Mouse (Mus musculus): ENCODE measurements around the gene Ston1. TPM values are rescaled to one million over a fixed set of nuclear protein-coding genes. Genes with fewer than 3 reads are reported as not detected.
A peak's percentile ranks its signal among the peaks of the same experiment; 100 is the strongest.

The Ston1 gene
- polyA plus RNA-seq, 1 experiment from 2014 or later = 9.1 TPM

DNA sequence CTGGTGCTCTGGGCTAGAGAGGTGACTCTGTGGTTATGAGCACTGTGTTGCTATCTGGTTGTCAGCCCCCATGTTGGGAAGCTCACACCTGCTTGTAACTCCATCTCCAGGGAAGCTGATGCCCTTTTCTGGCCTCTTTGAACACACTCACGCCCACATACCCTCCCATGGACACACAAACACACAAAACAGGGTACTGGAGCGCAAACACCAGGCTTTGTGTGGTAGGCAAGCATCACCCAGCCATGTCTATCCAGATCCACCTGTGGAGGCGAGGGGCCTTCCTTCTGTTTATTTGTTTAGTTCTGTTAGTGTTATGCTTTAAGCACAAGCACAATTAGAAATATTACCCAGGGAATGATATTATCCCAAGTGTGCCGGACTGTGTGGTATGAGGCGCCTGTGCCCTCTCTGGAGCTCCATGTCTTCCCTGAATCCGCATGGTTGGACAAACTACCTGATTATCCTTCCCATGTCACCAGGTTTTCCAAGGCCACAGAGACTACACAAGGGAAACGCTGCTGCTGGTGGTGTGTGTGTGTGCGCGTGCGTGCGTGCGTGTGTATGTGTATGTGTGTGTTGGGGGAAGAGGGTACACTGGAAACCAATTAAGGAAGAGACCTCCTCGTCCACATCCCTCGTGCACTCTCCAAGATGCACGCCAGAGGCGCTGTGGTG, 801 bp upstream of the Ston1 start:
- no peak for DNase-seq (ENCODE audit: low spot score)
- no peak for ATAC-seq (ENCODE audit: low read depth)
- Histone ChIP-seq H3K9ac (ENCODE audit: low read depth, low read length) (peak overlapping the region; percentile 79), H3K27ac (replicated peaks; ENCODE audit: low read depth, low read length) (peak overlapping the region; percentile 92), H3K4me1 (ENCODE audit: control insufficient read depth, insufficient read depth, low read length) (peaks cover 12% of the 10 kb centered on the region; the same call in 1 of the 2 replicates), H3K27me3 (replicated peaks; ENCODE audit: control insufficient read depth, insufficient read depth, low read length) (no peaks in the 10 kb centered on the region), H3K36me3 (ENCODE audit: control insufficient read depth, insufficient read depth, low read length) (no peaks in the 10 kb centered on the region), H3K4me2 (ENCODE audit: low read depth, low read length) (peak overlapping the region; percentile 88), H3K4me3 (ENCODE audit: low read depth, low read length) (peak overlapping the region; percentile 67), H3K9me3 (ENCODE audit: control insufficient read depth, low read length) (no peaks in the 10 kb centered on the region)
- WGBS = 24% methylated on average over 16 of the region's 16 CpGs

DNA sequence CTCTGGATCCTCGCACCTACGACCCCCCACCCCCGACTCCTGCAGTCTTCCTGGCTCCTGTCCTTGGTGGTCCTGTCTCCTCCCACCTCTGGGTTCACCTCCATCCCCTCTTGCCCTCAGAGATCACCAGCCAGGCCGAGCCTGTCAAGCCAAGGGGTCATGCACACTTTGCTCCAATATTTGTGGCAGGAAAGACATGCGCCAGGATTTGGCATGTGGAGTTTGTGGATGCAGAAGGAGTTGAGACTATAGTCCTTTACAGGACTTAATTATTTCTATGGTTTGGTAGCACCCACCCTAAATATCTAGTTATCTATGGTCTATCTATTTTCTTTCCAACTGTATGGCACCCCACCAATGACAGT, 554 bp downstream of the Ston1 start:
- ATAC-seq (ENCODE audit: low read depth) = no peak
- Histone ChIP-seq H3K9ac (ENCODE audit: low read depth, low read length) (peak overlapping the region; percentile 79), H3K36me3 (ENCODE audit: control insufficient read depth, insufficient read depth, low read length) (no peaks in the 10 kb centered on the region), H3K4me2 (ENCODE audit: low read depth, low read length) (peak overlapping the region; percentile 88), H3K27me3 (replicated peaks; ENCODE audit: control insufficient read depth, insufficient read depth, low read length) (no peaks in the 10 kb centered on the region), H3K27ac (replicated peaks; ENCODE audit: low read depth, low read length) (peak overlapping the region; percentile 92), H3K4me1 (ENCODE audit: control insufficient read depth, insufficient read depth, low read length) (peaks cover 12% of the 10 kb centered on the region; the same call in 1 of the 2 replicates), H3K4me3 (ENCODE audit: low read depth, low read length) (peak overlapping the region; percentile 67), H3K9me3 (ENCODE audit: control insufficient read depth, low read length) (no peaks in the 10 kb centered on the region)
- 3% methylated on average over 5 of the region's 5 CpGs for WGBS
- no peak for DNase-seq (ENCODE audit: low spot score)

- DNase-seq (ENCODE audit: low spot score) = peak; percentile 83
- Histone ChIP-seq H3K9ac (ENCODE audit: low read depth, low read length) (peak overlapping the region; percentile 79), H3K27ac (replicated peaks; ENCODE audit: low read depth, low read length) (peak overlapping the region; percentile 92), H3K27me3 (replicated peaks; ENCODE audit: control insufficient read depth, insufficient read depth, low read length) (no peaks in the 10 kb centered on the region), H3K36me3 (ENCODE audit: control insufficient read depth, insufficient read depth, low read length) (no peaks in the 10 kb centered on the region), H3K4me3 (ENCODE audit: low read depth, low read length) (peak overlapping the region; percentile 67), H3K4me1 (ENCODE audit: control insufficient read depth, insufficient read depth, low read length) (peaks cover 12% of the 10 kb centered on the region; the same call in 1 of the 2 replicates), H3K9me3 (ENCODE audit: control insufficient read depth, low read length) (no peaks in the 10 kb centered on the region), H3K4me2 (ENCODE audit: low read depth, low read length) (peak overlapping the region; percentile 88)
- ATAC-seq (ENCODE audit: low read depth) = peak; percentile 16; the same call in 1 of the 2 replicates
- 16% methylated on average over 14 of the region's 14 CpGs for WGBS
Measured at GRCm38 (mm10) chr17:88598570-88599368, 1.3 kb downstream of the Ston1 start.

GRCm38 (mm10) chr17:88600492-88601026, 3.1 kb downstream of the Ston1 start:
- Histone ChIP-seq H3K9ac (ENCODE audit: low read depth, low read length) (no peak overlapping the region), H3K4me1 (ENCODE audit: control insufficient read depth, insufficient read depth, low read length) (peaks cover 12% of the 10 kb centered on the region; the same call in 1 of the 2 replicates), H3K27me3 (replicated peaks; ENCODE audit: control insufficient read depth, insufficient read depth, low read length) (no peaks in the 10 kb centered on the region), H3K9me3 (ENCODE audit: control insufficient read depth, low read length) (no peaks in the 10 kb centered on the region), H3K27ac (replicated peaks; ENCODE audit: low read depth, low read length) (no peak overlapping the region), H3K36me3 (ENCODE audit: control insufficient read depth, insufficient read depth, low read length) (no peaks in the 10 kb centered on the region), H3K4me2 (ENCODE audit: low read depth, low read length) (no peak overlapping the region), H3K4me3 (ENCODE audit: low read depth, low read length) (no peak overlapping the region)
- no peak for ATAC-seq (ENCODE audit: low read depth)
- 69% methylated on average over 8 of the region's 8 CpGs for WGBS
- DNase-seq (ENCODE audit: low spot score) = no peak

DNA sequence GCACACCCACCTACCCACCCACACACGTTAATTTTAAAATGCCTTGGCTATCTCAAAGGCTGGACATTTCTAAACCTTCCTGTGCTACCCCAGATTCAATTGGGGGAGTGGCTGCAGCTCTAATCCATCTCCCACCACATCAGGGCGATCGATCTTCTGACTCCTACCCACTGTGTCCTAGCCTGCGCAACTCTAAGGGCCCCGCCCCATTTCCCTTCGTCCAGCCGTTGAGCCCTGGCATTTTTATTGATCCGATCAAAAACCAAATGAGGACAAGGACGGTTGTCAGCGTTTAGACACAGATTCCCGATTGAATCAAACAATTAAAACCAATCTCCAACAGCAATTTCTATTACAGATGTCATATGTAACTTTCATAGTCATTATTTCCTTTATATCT, 6.5 kb downstream of the Ston1 start:
- Histone ChIP-seq H3K9ac (ENCODE audit: low read depth, low read length) (no peak overlapping the region), H3K4me1 (ENCODE audit: control insufficient read depth, insufficient read depth, low read length) (peaks cover 5% of the 10 kb centered on the region; the same call in 1 of the 2 replicates), H3K9me3 (ENCODE audit: control insufficient read depth, low read length) (no peaks in the 10 kb centered on the region), H3K36me3 (ENCODE audit: control insufficient read depth, insufficient read depth, low read length) (no peaks in the 10 kb centered on the region), H3K4me3 (ENCODE audit: low read depth, low read length) (no peak overlapping the region), H3K27me3 (replicated peaks; ENCODE audit: control insufficient read depth, insufficient read depth, low read length) (no peaks in the 10 kb centered on the region), H3K4me2 (ENCODE audit: low read depth, low read length) (no peak overlapping the region), H3K27ac (replicated peaks; ENCODE audit: low read depth, low read length) (no peak overlapping the region)
- ATAC-seq (ENCODE audit: low read depth) (no peak), DNase-seq (ENCODE audit: low spot score) (no peak)
- WGBS = 89% methylated on average over 11 of the region's 11 CpGs

DNA sequence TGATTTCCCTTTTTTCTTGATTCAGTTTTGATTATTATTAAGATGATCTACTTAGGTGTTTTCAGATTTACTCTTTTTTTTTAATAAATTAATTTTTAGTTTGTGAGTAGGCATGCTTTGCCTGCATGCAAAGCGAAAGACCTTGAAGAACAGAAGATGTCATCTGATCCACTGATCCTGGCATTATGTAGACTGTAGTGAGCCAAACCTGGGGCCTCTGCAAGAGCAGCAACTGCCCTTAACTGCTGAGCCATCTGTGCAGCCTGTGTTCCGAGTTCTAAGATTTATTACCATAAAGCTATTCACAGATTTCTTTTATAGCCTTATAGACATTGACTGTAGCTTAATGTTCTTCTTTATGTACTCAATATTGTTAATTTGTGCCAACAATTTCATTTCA, 8.6 kb downstream of the Ston1 start:
- WGBS = 90% methylated on average over 2 of the region's 2 CpGs

GRCm38 (mm10) chr17:88609361-88609760, 11.9 kb downstream of the Ston1 start:
- no peaks in the 10 kb centered on the region for H3K9me3 ChIP-seq (ENCODE audit: control insufficient read depth, low read length)
- no peak overlapping the region for H3K4me3 ChIP-seq (ENCODE audit: low read depth, low read length)
- peaks cover 12% of the 10 kb centered on the region for H3K4me1 ChIP-seq (ENCODE audit: control insufficient read depth, insufficient read depth, low read length)
- no peak overlapping the region for H3K4me2 ChIP-seq (ENCODE audit: low read depth, low read length)
- H3K36me3 ChIP-seq (ENCODE audit: control insufficient read depth, insufficient read depth, low read length) = no peaks in the 10 kb centered on the region
- no peaks in the 10 kb centered on the region for H3K27me3 ChIP-seq (replicated peaks; ENCODE audit: control insufficient read depth, insufficient read depth, low read length)
- no peak for DNase-seq (ENCODE audit: low spot score)
- peak overlapping the region; percentile 24; the same call in 1 of the 2 replicates for H3K27ac ChIP-seq (replicated peaks; ENCODE audit: low read depth, low read length)
- WGBS = 76% methylated on average over 15 of the region's 15 CpGs
- ATAC-seq (ENCODE audit: low read depth) = no peak
- H3K9ac ChIP-seq (ENCODE audit: low read depth, low read length) = no peak overlapping the region

More for the DNA sequence above, 8.6 kb downstream of the Ston1 start:
- Histone ChIP-seq H3K27ac (replicated peaks; ENCODE audit: low read depth, low read length) (no peak overlapping the region), H3K4me1 (ENCODE audit: control insufficient read depth, insufficient read depth, low read length) (peaks cover 8% of the 10 kb centered on the region), H3K9ac (ENCODE audit: low read depth, low read length) (no peak overlapping the region), H3K4me2 (ENCODE audit: low read depth, low read length) (no peak overlapping the region), H3K9me3 (ENCODE audit: control insufficient read depth, low read length) (no peaks in the 10 kb centered on the region), H3K4me3 (ENCODE audit: low read depth, low read length) (no peak overlapping the region), H3K36me3 (ENCODE audit: control insufficient read depth, insufficient read depth, low read length) (no peaks in the 10 kb centered on the region), H3K27me3 (replicated peaks; ENCODE audit: control insufficient read depth, insufficient read depth, low read length) (no peaks in the 10 kb centered on the region)
- ATAC-seq (ENCODE audit: low read depth) = no peak
- DNase-seq (ENCODE audit: low spot score) = no peak

GRCm38 (mm10) chr17:88611057-88611456, 13.6 kb downstream of the Ston1 start:
- Histone ChIP-seq H3K9ac (ENCODE audit: low read depth, low read length) (no peak overlapping the region), H3K36me3 (ENCODE audit: control insufficient read depth, insufficient read depth, low read length) (no peaks in the 10 kb centered on the region), H3K27me3 (replicated peaks; ENCODE audit: control insufficient read depth, insufficient read depth, low read length) (no peaks in the 10 kb centered on the region), H3K4me2 (ENCODE audit: low read depth, low read length) (no peak overlapping the region), H3K27ac (replicated peaks; ENCODE audit: low read depth, low read length) (0 out of 2 replicates have a peak overlapping the region, but pooled peaks have one; percentile 23), H3K4me1 (ENCODE audit: control insufficient read depth, insufficient read depth, low read length) (peaks cover 16% of the 10 kb centered on the region), H3K9me3 (ENCODE audit: control insufficient read depth, low read length) (no peaks in the 10 kb centered on the region), H3K4me3 (ENCODE audit: low read depth, low read length) (no peak overlapping the region)
- WGBS = 28% methylated on average over 2 of the region's 2 CpGs
- no peak for DNase-seq (ENCODE audit: low spot score)
- ATAC-seq (ENCODE audit: low read depth) = peak; percentile 61

Measured in embryonic facial prominence, embryonic 14.5 days (tissue).